Mouse (Mus musculus) lung, postnatal 0 days (tissue): Measurements from ENCODE around the gene Itih2.

Experiments
- CTCF ChIP-seq: IDR thresholded peaks from 2 replicates; pipeline ENCODE4 v1.5.1; 2016; ENCODE audit warnings: antibody characterized with exemption, mild to moderate bottlenecking
- EP300 ChIP-seq: IDR thresholded peaks from 2 replicates; pipeline ENCODE4 v1.6.1; 2016; ENCODE audit warnings: antibody characterized with exemption, mild to moderate bottlenecking, control low read depth

GRCm38 (mm10) chr2:10128571-10128970, 2.6 kb downstream of the Itih2 start:
- no peak for TF ChIP-seq CTCF
- TF ChIP-seq EP300, result no peak
